Mouse (Mus musculus): ENCODE results near the gene Chst8. TPM values are rescaled to one million over a fixed set of nuclear protein-coding genes. Genes with fewer than 3 reads are reported as not detected.

Gene Chst8
- total RNA-seq (2014; fragmentation: Nextera tagmentation), result not detected in 2 replicates
- total RNA-seq (2017), result 0.06 and 0.22 TPM in 2 replicates
- polyA plus RNA-seq (2012), result not detected in 2 replicates

DNA sequence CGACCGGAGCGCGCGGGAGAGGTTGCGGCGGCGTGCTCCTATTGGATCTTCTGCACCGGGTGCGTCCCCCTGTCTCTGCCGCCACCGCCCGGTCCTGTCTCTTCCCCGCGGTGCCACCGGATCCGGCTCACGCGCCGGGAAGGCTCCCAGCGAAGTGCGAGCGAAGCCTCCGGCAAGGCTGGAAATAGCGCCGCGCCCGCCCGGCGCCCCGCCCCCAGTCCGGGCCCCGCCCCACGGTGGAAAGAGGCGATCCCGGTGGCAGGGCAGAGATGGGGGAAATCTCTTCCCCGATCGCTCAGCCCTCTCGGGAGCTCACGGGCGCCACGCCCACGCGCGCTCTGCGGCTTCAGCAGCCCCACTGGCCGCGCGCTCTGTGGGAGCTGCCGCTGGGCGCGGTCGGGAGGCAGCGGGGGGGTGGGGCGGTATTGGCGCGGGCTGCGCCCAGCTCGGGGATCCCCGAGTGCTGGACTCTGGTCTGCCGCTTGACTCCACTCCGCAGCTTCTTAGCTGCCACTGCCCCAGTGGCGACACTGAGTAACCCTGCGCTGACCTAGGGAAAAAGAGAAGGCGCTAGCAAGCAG is at the start of gene Chst8:
Chst8 (minus strand) TSS at position 181 of the 581 bp plus-strand sequence.
- Histone ChIP-seq H3K36me3 (replicated peaks) (no peaks in the 10 kb centered on the region), H3K4me3 (ENCODE audit: low read depth, low read length) (no peak within 1 kb of the TSS; the same call in 1 of the 2 replicates), H3K9me3 (replicated peaks) (peaks cover 80% of the 10 kb centered on the region), H3K27me3 (ENCODE audit: insufficient read depth, low read length) (no peaks in the 10 kb centered on the region; the same call in 1 of the 2 replicates), H3K4me1 (ENCODE audit: insufficient read depth, low read depth, low read length) (no peaks in the 10 kb centered on the region)
- ATAC-seq (ENCODE audit: extremely low read depth, insufficient number of reproducible peaks, low FRiP score, poor library complexity, severe bottlenecking), result no peak
- DNase-seq (ENCODE audit: low spot score), result no peak
- no peak for TF ChIP-seq POLR2AphosphoS5 (IDR thresholded peaks at IDR 0.05; ENCODE audit: insufficient replicate concordance, low read depth, low read length)
- no peak for TF ChIP-seq GATA2 (IDR thresholded peaks at IDR 0.05; ENCODE audit: borderline replicate concordance, low read depth, low read length)
- TF ChIP-seq CTCF (IDR thresholded peaks at IDR 0.05; ENCODE audit: low read depth, low read length), result no peak
- no peak for TF ChIP-seq TAL1 (conservative IDR thresholded peaks at IDR 0.05; ENCODE audit: low read depth, low read length)
- no peak for TF ChIP-seq GATA1 (IDR thresholded peaks at IDR 0.05; ENCODE audit: borderline replicate concordance, low read length)

DNA sequence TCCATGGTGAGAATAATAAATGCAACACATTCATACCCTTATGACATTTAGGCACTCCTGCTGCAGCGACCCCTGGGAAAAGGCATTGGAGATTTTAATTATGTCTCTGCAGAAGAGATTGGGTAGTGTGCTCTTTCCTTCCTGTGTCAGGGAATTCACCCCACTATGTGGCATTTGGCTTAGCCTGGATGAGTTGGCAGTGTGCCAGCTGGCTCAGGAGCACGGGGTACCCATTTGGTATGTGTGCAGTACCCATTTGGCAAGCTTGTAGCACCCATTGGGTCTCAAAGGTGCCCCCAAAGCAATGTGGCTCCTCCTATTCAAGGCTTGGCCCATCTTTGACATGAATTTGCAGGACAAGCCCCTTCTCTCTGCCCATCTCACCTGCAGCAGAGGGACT is 45.8 kb upstream of the Chst8 start:
- Histone ChIP-seq H3K27me3 (ENCODE audit: insufficient read depth, low read length) (no peaks in the 10 kb centered on the region), H3K9me3 (replicated peaks) (peaks cover 12% of the 10 kb centered on the region), H3K4me1 (ENCODE audit: insufficient read depth, low read depth, low read length) (no peaks in the 10 kb centered on the region), H3K4me3 (ENCODE audit: low read depth, low read length) (no peak overlapping the region), H3K36me3 (replicated peaks) (no peaks in the 10 kb centered on the region)
- no peak for ATAC-seq (ENCODE audit: extremely low read depth, insufficient number of reproducible peaks, low FRiP score, poor library complexity, severe bottlenecking)
- no peak for DNase-seq (ENCODE audit: low spot score)
- no peak for TF ChIP-seq GATA1 (IDR thresholded peaks at IDR 0.05; ENCODE audit: borderline replicate concordance, low read length)
- no peak for TF ChIP-seq GATA2 (IDR thresholded peaks at IDR 0.05; ENCODE audit: borderline replicate concordance, low read depth, low read length)
- no peak for TF ChIP-seq CTCF (IDR thresholded peaks at IDR 0.05; ENCODE audit: low read depth, low read length)
- TF ChIP-seq POLR2AphosphoS5 (IDR thresholded peaks at IDR 0.05; ENCODE audit: insufficient replicate concordance, low read depth, low read length), result no peak
- TF ChIP-seq TAL1 (conservative IDR thresholded peaks at IDR 0.05; ENCODE audit: low read depth, low read length), result no peak

DNA sequence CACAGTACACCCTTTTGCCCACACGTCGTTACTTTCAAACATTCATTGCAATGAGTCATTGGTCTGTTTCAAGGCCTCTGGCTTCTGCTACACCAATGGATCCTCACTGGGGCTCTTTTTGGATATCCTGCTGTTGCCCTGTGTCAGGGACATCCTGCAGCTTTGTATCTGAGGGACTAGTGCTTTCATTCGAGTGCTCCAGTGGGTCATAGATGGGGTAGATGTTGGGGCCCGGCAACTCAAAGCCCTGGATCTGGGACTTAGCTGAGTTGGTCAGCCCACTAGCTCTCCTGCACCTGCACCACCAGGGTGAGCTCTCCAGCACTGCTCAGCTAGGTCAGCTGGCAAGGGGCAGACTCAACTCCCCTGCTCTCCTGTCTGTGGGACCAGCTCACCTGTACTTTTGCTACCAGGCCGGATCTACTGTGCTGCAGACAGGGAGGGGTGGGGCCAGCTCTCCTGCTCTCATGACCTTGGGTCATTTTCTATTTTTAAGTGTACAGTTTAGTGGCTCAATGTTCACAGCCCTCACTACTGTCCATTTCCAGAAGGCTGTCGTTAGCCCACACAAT is 42.4 kb upstream of the Chst8 start:
- H3K4me3 ChIP-seq (ENCODE audit: low read depth, low read length), result no peak overlapping the region
- TF ChIP-seq CTCF (IDR thresholded peaks at IDR 0.05; ENCODE audit: low read depth, low read length) (no peak), GATA1 (IDR thresholded peaks at IDR 0.05; ENCODE audit: borderline replicate concordance, low read length) (no peak), GATA2 (IDR thresholded peaks at IDR 0.05; ENCODE audit: borderline replicate concordance, low read depth, low read length) (no peak), POLR2AphosphoS5 (IDR thresholded peaks at IDR 0.05; ENCODE audit: insufficient replicate concordance, low read depth, low read length) (no peak), TAL1 (conservative IDR thresholded peaks at IDR 0.05; ENCODE audit: low read depth, low read length) (no peak)
- DNase-seq (ENCODE audit: low spot score) (no peak), ATAC-seq (ENCODE audit: extremely low read depth, insufficient number of reproducible peaks, low FRiP score, poor library complexity, severe bottlenecking) (no peak)
- no peaks in the 10 kb centered on the region for H3K36me3 ChIP-seq (replicated peaks)
- peaks cover 16% of the 10 kb centered on the region for H3K9me3 ChIP-seq (replicated peaks)
- H3K27me3 ChIP-seq (ENCODE audit: insufficient read depth, low read length), result no peaks in the 10 kb centered on the region
- no peaks in the 10 kb centered on the region for H3K4me1 ChIP-seq (ENCODE audit: insufficient read depth, low read depth, low read length)

DNA sequence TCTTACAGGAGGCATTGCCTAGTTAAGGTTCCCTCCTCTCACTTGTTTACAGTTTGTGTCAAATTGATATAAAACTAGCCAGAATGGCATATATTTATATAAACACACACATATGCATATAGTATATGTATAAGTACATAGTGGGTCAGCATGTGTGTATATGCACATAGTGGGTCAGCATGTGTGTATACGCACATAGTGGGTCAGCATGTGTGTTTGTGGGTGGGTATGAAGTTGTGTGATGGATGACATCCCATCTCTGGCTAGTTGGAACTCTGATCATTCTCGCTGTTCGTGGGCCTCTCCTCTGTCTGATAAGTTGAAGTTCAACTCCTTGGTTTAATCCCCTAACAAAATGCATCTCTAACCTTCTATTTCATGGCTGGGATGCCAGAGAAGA is 40.9 kb upstream of the Chst8 start:
- Histone ChIP-seq H3K4me3 (ENCODE audit: low read depth, low read length) (no peak overlapping the region), H3K36me3 (replicated peaks) (no peaks in the 10 kb centered on the region), H3K27me3 (ENCODE audit: insufficient read depth, low read length) (no peaks in the 10 kb centered on the region), H3K9me3 (replicated peaks) (peaks cover 28% of the 10 kb centered on the region), H3K4me1 (ENCODE audit: insufficient read depth, low read depth, low read length) (no peaks in the 10 kb centered on the region)
- DNase-seq (ENCODE audit: low spot score) (no peak), ATAC-seq (ENCODE audit: extremely low read depth, insufficient number of reproducible peaks, low FRiP score, poor library complexity, severe bottlenecking) (no peak)
- TF ChIP-seq TAL1 (conservative IDR thresholded peaks at IDR 0.05; ENCODE audit: low read depth, low read length), result no peak
- no peak for TF ChIP-seq POLR2AphosphoS5 (IDR thresholded peaks at IDR 0.05; ENCODE audit: insufficient replicate concordance, low read depth, low read length)
- TF ChIP-seq GATA2 (IDR thresholded peaks at IDR 0.05; ENCODE audit: borderline replicate concordance, low read depth, low read length), result no peak
- no peak for TF ChIP-seq CTCF (IDR thresholded peaks at IDR 0.05; ENCODE audit: low read depth, low read length)
- TF ChIP-seq GATA1 (IDR thresholded peaks at IDR 0.05; ENCODE audit: borderline replicate concordance, low read length), result no peak

DNA sequence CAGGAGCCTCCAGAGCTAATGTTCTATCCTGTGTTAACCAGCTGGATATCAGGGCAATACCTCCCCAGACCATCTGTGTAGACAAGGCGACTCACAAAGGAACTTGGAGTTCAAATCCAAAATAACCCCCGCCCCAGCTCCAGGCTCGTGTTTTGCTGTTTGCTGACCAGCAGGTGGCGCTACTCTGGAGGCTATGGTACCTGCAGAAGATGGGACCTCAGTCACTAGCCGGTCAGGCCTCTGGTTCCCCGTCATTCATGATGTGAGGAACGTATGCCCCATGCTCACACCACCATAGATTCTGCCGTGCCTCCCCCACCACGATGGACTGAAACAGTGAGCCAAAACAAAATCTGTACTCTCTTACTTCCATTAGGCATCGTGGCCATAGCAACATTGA is 37.1 kb upstream of the Chst8 start:
- DNase-seq (ENCODE audit: low spot score) (no peak), ATAC-seq (ENCODE audit: extremely low read depth, insufficient number of reproducible peaks, low FRiP score, poor library complexity, severe bottlenecking) (no peak)
- Histone ChIP-seq H3K9me3 (replicated peaks) (peaks cover 34% of the 10 kb centered on the region), H3K27me3 (ENCODE audit: insufficient read depth, low read length) (no peaks in the 10 kb centered on the region), H3K4me3 (ENCODE audit: low read depth, low read length) (no peak overlapping the region), H3K4me1 (ENCODE audit: insufficient read depth, low read depth, low read length) (no peaks in the 10 kb centered on the region), H3K36me3 (replicated peaks) (no peaks in the 10 kb centered on the region)
- no peak for TF ChIP-seq CTCF (IDR thresholded peaks at IDR 0.05; ENCODE audit: low read depth, low read length)
- no peak for TF ChIP-seq GATA1 (IDR thresholded peaks at IDR 0.05; ENCODE audit: borderline replicate concordance, low read length)
- TF ChIP-seq GATA2 (IDR thresholded peaks at IDR 0.05; ENCODE audit: borderline replicate concordance, low read depth, low read length), result no peak
- no peak for TF ChIP-seq POLR2AphosphoS5 (IDR thresholded peaks at IDR 0.05; ENCODE audit: insufficient replicate concordance, low read depth, low read length)
- TF ChIP-seq TAL1 (conservative IDR thresholded peaks at IDR 0.05; ENCODE audit: low read depth, low read length), result no peak

DNA sequence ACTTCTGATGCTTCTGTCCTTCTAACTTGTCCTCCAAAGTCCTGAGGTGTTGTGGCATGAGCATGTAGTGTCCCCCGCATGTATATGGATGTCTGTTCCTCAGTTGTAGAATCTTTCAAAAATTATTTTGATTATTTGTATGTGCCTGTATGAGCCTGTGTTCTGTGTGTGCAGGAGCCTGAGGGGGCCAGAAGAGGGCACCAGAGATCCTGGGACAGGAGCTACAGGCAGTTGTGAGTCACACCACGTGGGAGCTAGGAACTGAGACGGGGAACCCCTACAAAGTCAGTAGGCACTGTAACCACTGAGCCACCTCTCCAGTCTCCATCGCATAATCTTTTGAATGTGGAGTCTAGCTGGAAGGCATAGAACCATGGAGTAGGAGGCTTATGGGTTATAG is 36.3 kb upstream of the Chst8 start:
- Histone ChIP-seq H3K27me3 (ENCODE audit: insufficient read depth, low read length) (no peaks in the 10 kb centered on the region), H3K4me3 (ENCODE audit: low read depth, low read length) (no peak overlapping the region), H3K36me3 (replicated peaks) (no peaks in the 10 kb centered on the region), H3K9me3 (replicated peaks) (peaks cover 37% of the 10 kb centered on the region), H3K4me1 (ENCODE audit: insufficient read depth, low read depth, low read length) (no peaks in the 10 kb centered on the region)
- TF ChIP-seq GATA1 (IDR thresholded peaks at IDR 0.05; ENCODE audit: borderline replicate concordance, low read length) (no peak), POLR2AphosphoS5 (IDR thresholded peaks at IDR 0.05; ENCODE audit: insufficient replicate concordance, low read depth, low read length) (no peak), GATA2 (IDR thresholded peaks at IDR 0.05; ENCODE audit: borderline replicate concordance, low read depth, low read length) (no peak), TAL1 (conservative IDR thresholded peaks at IDR 0.05; ENCODE audit: low read depth, low read length) (no peak), CTCF (IDR thresholded peaks at IDR 0.05; ENCODE audit: low read depth, low read length) (no peak)
- DNase-seq (ENCODE audit: low spot score) (no peak), ATAC-seq (ENCODE audit: extremely low read depth, insufficient number of reproducible peaks, low FRiP score, poor library complexity, severe bottlenecking) (no peak)
